Mouse (Mus musculus) myocyte (in vitro differentiated cells): ENCODE results near the gene Gm20604.

Source experiments
- CEBPB ChIP-seq: IDR thresholded peaks from 2 replicates; pipeline ENCODE4 v1.6.1; 2011; ENCODE audit warnings: mild to moderate bottlenecking, moderate library complexity; ENCODE audit not compliant: poor library complexity, insufficient read depth, severe bottlenecking
- E2F4 ChIP-seq: IDR thresholded peaks from one replicate; pipeline ENCODE4 v1.6.1; 2011; ENCODE audit warnings: mild to moderate bottlenecking, control low read depth, moderate library complexity; ENCODE audit not compliant: insufficient read depth
- MAX ChIP-seq: IDR thresholded peaks from one replicate; pipeline ENCODE4 v1.6.1; 2011; ENCODE audit warnings: low read depth, mild to moderate bottlenecking, control low read depth
- MYOD1 ChIP-seq, 3 experiments: IDR thresholded peaks; one replicate each; pipeline ENCODE4 v1.6.1; 2011; ENCODE audit warnings: control low read depth in 2 of 3, low read depth in 2 of 3, mild to moderate bottlenecking in 2 of 3, moderate library complexity in 1 of 3; ENCODE audit not compliant: insufficient read length in 2 of 3, control insufficient read depth in 1 of 3
- MYOG ChIP-seq, 3 experiments: IDR thresholded peaks; one replicate each; pipeline ENCODE4 v1.6.1; 2011; ENCODE audit warnings: control low read depth in 2 of 3, low read depth in 2 of 3, mild to moderate bottlenecking in 2 of 3; ENCODE audit not compliant: insufficient read length in 2 of 3, control insufficient read depth in 1 of 3, insufficient read depth in 1 of 3
- POLR2A ChIP-seq: IDR thresholded peaks from one replicate; pipeline ENCODE4 v1.6.1; 2011; ENCODE audit warnings: low read depth, mild to moderate bottlenecking, control low read depth, moderate library complexity; ENCODE audit not compliant: insufficient read length
- POLR2AphosphoS2 ChIP-seq: IDR thresholded peaks from one replicate; pipeline ENCODE4 v1.6.1; 2011; ENCODE audit warnings: low read depth, control low read depth; ENCODE audit not compliant: insufficient read length
- SRF ChIP-seq: IDR thresholded peaks from one replicate; pipeline ENCODE4 v1.6.1; 2011; ENCODE audit warnings: low read depth; ENCODE audit not compliant: control insufficient read depth, insufficient read length
- TCF12 ChIP-seq: IDR thresholded peaks from one replicate; pipeline ENCODE4 v1.6.1; 2011; ENCODE audit warnings: mild to moderate bottlenecking, control low read depth; ENCODE audit not compliant: poor library complexity, insufficient read depth, severe bottlenecking
- TCF3 ChIP-seq: IDR thresholded peaks from one replicate; pipeline ENCODE4 v1.6.1; 2011; ENCODE audit warnings: low read depth, control low read depth; ENCODE audit not compliant: insufficient read length
- USF1 ChIP-seq: IDR thresholded peaks from one replicate; pipeline ENCODE4 v1.6.1; 2011; ENCODE audit warnings: low read depth, mild to moderate bottlenecking, control low read depth, moderate library complexity

DNA sequence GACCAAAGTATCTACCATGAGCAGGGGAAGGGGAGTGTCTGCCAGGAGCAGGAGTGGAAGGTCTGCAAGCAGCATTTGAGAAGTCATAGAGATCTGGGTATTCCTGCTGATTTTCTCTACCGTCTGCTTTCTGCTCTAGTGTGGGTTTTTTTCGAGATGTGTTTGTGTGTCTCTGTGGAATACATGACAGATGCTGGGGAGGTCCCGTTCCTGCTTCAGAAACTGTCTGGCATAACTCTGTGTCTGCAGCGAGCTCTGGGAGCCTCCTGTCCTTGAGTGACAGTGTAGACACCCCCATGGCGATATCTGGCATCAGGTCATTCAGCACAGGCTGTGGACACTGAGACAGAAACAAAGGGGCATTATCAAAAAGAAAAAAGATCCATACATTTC is 27.1 kb upstream of the Gm20604 start:
- no peak for TF ChIP-seq USF1
- TF ChIP-seq POLR2A = no peak
- TF ChIP-seq POLR2AphosphoS2 = no peak
- no peak for TF ChIP-seq CEBPB
- TF ChIP-seq MAX = no peak
- TF ChIP-seq TCF3 = no peak
- no peak for TF ChIP-seq TCF12
- TF ChIP-seq MYOG (IDR thresholded peaks at IDR 0.05; ENCODE audit: control insufficient read depth in 1 of 3, insufficient read depth in 1 of 3, insufficient read length in 2 of 3, low read depth in 2 of 3) = no peak
- TF ChIP-seq MYOD1 (IDR thresholded peaks at IDR 0.05; ENCODE audit: control insufficient read depth in 1 of 3, insufficient read length in 2 of 3, low read depth in 2 of 3) = no peak
- TF ChIP-seq E2F4 = no peak
- no peak for TF ChIP-seq SRF
